Mouse (Mus musculus) liver, embryonic 14.5 days (tissue): ENCODE data around the gene Hist1h2bc. TPM values are rescaled to one million over a fixed set of nuclear protein-coding genes. Genes with fewer than 3 reads are reported as not detected.
"Not testable (repeated sequence)": the region's sequence is repeated elsewhere in the genome, so short reads cannot be mapped to it uniquely, and the experiment has no call there.

Experiments used
- ATAC-seq: fragments of 200-750 bp; cut with Nextera tagmentation; 2 replicates; pipeline ENCODE4 v1.8.0; 2017; ENCODE audit warnings: moderate number of reproducible peaks, mild to moderate bottlenecking, moderate library complexity; ENCODE audit not compliant: insufficient read depth
- DNase-seq, 3 experiments: peaks; one replicate each; pipeline ENCODE4 v3.0.0-alpha.2; 2012 to 2013; ENCODE audit warnings: low read depth in 3 of 3, low spot score in 3 of 3
- H3K27ac ChIP-seq: fragments of 300-500 bp; sonication (generic); 2 replicates; pipeline ENCODE4 v1.5.1; 2014; ENCODE audit warnings: moderate library complexity, mild to moderate bottlenecking, control low read depth, inconsistent platforms
- H3K27me3 ChIP-seq: fragments of 300-500 bp; sonication (generic); 2 replicates; pipeline ENCODE4 v1.6.1; 2014; ENCODE audit warnings: mild to moderate bottlenecking, low read length, moderate library complexity; ENCODE audit not compliant: control insufficient read depth, insufficient read depth
- H3K36me3 ChIP-seq: fragments of 300-500 bp; sonication (generic); replicated peaks from 2 replicates; pipeline ENCODE4 v1.6.1; 2014; ENCODE audit warnings: low read depth; ENCODE audit not compliant: control insufficient read depth, insufficient read depth
- H3K4me1 ChIP-seq, 2 experiments: fragments of 200-500 bp in 1 of 2; fragments of 300-500 bp in 1 of 2; sonication (generic) in 1 of 2; replicated peaks; 2 replicates each; pipeline ENCODE4 v1.6.1; 2012 to 2014; ENCODE audit warnings: antibody characterized with exemption in 1 of 2, inconsistent platforms in 1 of 2, low read length in 1 of 2; ENCODE audit not compliant: control insufficient read depth in 2 of 2, insufficient read depth in 2 of 2
- H3K4me2 ChIP-seq: fragments of 300-500 bp; sonication (generic); 2 replicates; pipeline ENCODE4 v1.6.1; 2014; ENCODE audit warnings: low read depth, mild to moderate bottlenecking, control low read depth, moderate library complexity
- H3K4me3 ChIP-seq, 2 experiments: fragments of 200-500 bp in 1 of 2; fragments of 300-500 bp in 1 of 2; sonication (generic) in 1 of 2; 2 replicates each; pipeline ENCODE4 v1.5.1; 2012 to 2014; ENCODE audit warnings: low read depth in 2 of 2, low read length in 2 of 2, mild to moderate bottlenecking in 2 of 2, control low read depth in 1 of 2, inconsistent platforms in 1 of 2, moderate library complexity in 1 of 2; ENCODE audit not compliant: insufficient read depth in 1 of 2
- H3K9ac ChIP-seq: fragments of 300-500 bp; sonication (generic); replicated peaks from 2 replicates; pipeline ENCODE4 v1.6.1; 2014; ENCODE audit warnings: mild to moderate bottlenecking, control low read depth, moderate library complexity
- H3K9me3 ChIP-seq: fragments of 300-500 bp; sonication (generic); 2 replicates; pipeline ENCODE4 v1.6.1; 2016; ENCODE audit warnings: low read length, mixed read lengths; ENCODE audit not compliant: control insufficient read depth
- CTCF ChIP-seq: IDR thresholded peaks from 2 replicates; pipeline ENCODE4 v1.5.1; 2016; ENCODE audit warnings: antibody characterized with exemption, low read depth, control low read depth
- EP300 ChIP-seq: IDR thresholded peaks from 2 replicates; pipeline ENCODE4 v1.6.1; 2016; ENCODE audit warnings: antibody characterized with exemption, low read depth
- WGBS: fragments of 180-500 bp; shearing (Covaris S2); extraction: QIAGEN DNeasy Blood & Tissue Kit; methylation state at CpG from one replicate; pipeline ENCODE4 v1.1.7; 2014; ENCODE audit not compliant: insufficient replicate concordance; 5-methylcytosine and 5-hydroxymethylcytosine counted together
- polyA plus RNA-seq, 2 experiments: library from polyadenylated mRNA; depleted of rRNA in 1 of 2; stranded (reverse) in 1 of 2; unstranded in 1 of 2; fragments of >200 nt; fragmentation: Nextera tagmentation in 1 of 2; extraction: Ambion mirVana in 1 of 2; gene quantifications; 2 replicates each; pipeline versions ENCODE4 v1.2.1 to v1.2.3; 2012 to 2014

Hist1h2bc gene
- polyA plus RNA-seq, 2 experiments = 79.7 to 106 TPM

- DNase-seq (no peak), ATAC-seq (no peak)
- Histone ChIP-seq H3K36me3 (no peaks in the 10 kb centered on the region), H3K27ac (peak overlapping the region; percentile 100), H3K4me2 (peak overlapping the region; percentile 69), H3K4me3 (no peak overlapping the region), H3K4me1 (peaks cover 26% of the 10 kb centered on the region in 2 experiments), H3K9me3 (no peaks in the 10 kb centered on the region), H3K27me3 (no peaks in the 10 kb centered on the region), H3K9ac (peak overlapping the region; percentile 94)
- WGBS = 67% methylated on average over 6 of the region's 6 CpGs
- TF ChIP-seq CTCF (no peak), EP300 (no peak)
Measured at GRCm38 (mm10) chr13:23698996-23699395, 15.0 kb downstream of the Hist1h2bc start.

- H3K4me1 ChIP-seq = peaks cover 26% of the 10 kb centered on the region in 2 experiments
- 52% methylated on average over 3 of the region's 3 CpGs for WGBS
Measured at GRCm38 (mm10) chr13:23699767-23700166, 15.8 kb downstream of the Hist1h2bc start.

GRCm38 (mm10) chr13:23700786-23701520 is 17.0 kb downstream of the Hist1h2bc start:
- peak overlapping the region; percentile 24 for H3K4me2 ChIP-seq
- 0 out of 2 replicates have a peak, but pooled peaks have one; percentile 11 for ATAC-seq

More at GRCm38 (mm10) chr13:23699767-23700166, 15.8 kb downstream of the Hist1h2bc start:
- H3K27me3 ChIP-seq = no peaks in the 10 kb centered on the region
- H3K4me2 ChIP-seq = no peak overlapping the region
- H3K9me3 ChIP-seq = no peaks in the 10 kb centered on the region
- TF ChIP-seq CTCF (peak; percentile 23; the same call in 1 of the 2 replicates), EP300 (no peak)
- no peak overlapping the region for H3K9ac ChIP-seq
- H3K4me3 ChIP-seq = no peak overlapping the region
- no peak overlapping the region for H3K27ac ChIP-seq
- H3K36me3 ChIP-seq = no peaks in the 10 kb centered on the region
- no peak for DNase-seq
- ATAC-seq = no peak

GRCm38 (mm10) chr13:23702220-23702619 is 18.2 kb downstream of the Hist1h2bc start:
- Histone ChIP-seq H3K27ac (no peak overlapping the region), H3K9ac (no peak overlapping the region), H3K36me3 (no peaks in the 10 kb centered on the region), H3K4me2 (no peak overlapping the region), H3K9me3 (no peaks in the 10 kb centered on the region), H3K27me3 (no peaks in the 10 kb centered on the region), H3K4me3 (no peak overlapping the region), H3K4me1 (peaks cover 12 to 13% of the 10 kb centered on the region in 2 experiments)
- DNase-seq (no peak), ATAC-seq (no peak)
- WGBS = 48% methylated on average over 4 of the region's 4 CpGs
- TF ChIP-seq CTCF = no peak
- no peak for TF ChIP-seq EP300

More at GRCm38 (mm10) chr13:23700786-23701520, 17.0 kb downstream of the Hist1h2bc start:
- Histone ChIP-seq H3K36me3 (no peaks in the 10 kb centered on the region), H3K4me3 (no peak overlapping the region), H3K4me1 (peaks cover 20 to 21% of the 10 kb centered on the region in 2 experiments), H3K27ac (peak overlapping the region; percentile 13), H3K9me3 (no peaks in the 10 kb centered on the region), H3K27me3 (no peaks in the 10 kb centered on the region), H3K9ac (peak overlapping the region; percentile 51)
- 17% methylated on average over 8 of the region's 8 CpGs for WGBS
- TF ChIP-seq CTCF (peak; percentile 89), EP300 (no peak)
- peak; percentile 73 to 75 (median 73) for DNase-seq

GRCm38 (mm10) chr13:23702801-23703200 is 18.8 kb downstream of the Hist1h2bc start:
- peaks cover 12 to 13% of the 10 kb centered on the region in 2 experiments for H3K4me1 ChIP-seq
- not testable (repeated sequence) for H3K4me3 ChIP-seq, H3K4me2 ChIP-seq, H3K9me3 ChIP-seq, H3K27ac ChIP-seq, H3K9ac ChIP-seq, DNase-seq, ATAC-seq, H3K27me3 ChIP-seq, H3K36me3 ChIP-seq
- WGBS = 72% methylated on average over 2 of the region's 2 CpGs
